Mouse (Mus musculus): ENCODE measurements around the gene Lmf1.

- TF ChIP-seq POLR2A (IDR thresholded peaks at IDR 0.05; ENCODE audit: insufficient read depth, low read length) (no peak), CTCF (IDR thresholded peaks at IDR 0.05; ENCODE audit: low read depth, low read length) (no peak)
Measured at GRCm38 (mm10) chr17:25626196-25627043, 47.5 kb downstream of the Lmf1 start.

Measured in ES-Bruce4 (cell line).